Mouse (Mus musculus) MEL (cell line): ENCODE data around the gene Stoml3.

ENCODE experiments used
- CTCF ChIP-seq, 3 experiments: IDR thresholded peaks in 2 of 3; conservative IDR thresholded peaks in 1 of 3; 2 replicates each; pipeline ENCODE4 v1.5.1; 2011 to 2012; ENCODE audit warnings: low read length in 3 of 3, low read depth in 2 of 3, mild to moderate bottlenecking in 2 of 3, improper control_type of control experiment in 1 of 3, inconsistent platforms in 1 of 3, mixed read lengths in 1 of 3, moderate library complexity in 1 of 3; ENCODE audit not compliant: control insufficient read depth in 1 of 3, insufficient read depth in 1 of 3, poor library complexity in 1 of 3, severe bottlenecking in 1 of 3
- ELF1 ChIP-seq: IDR thresholded peaks from 2 replicates; pipeline ENCODE4 v1.6.1; 2014; ENCODE audit warnings: low read depth, mild to moderate bottlenecking, inconsistent platforms, low read length, improper control_type of control experiment, moderate library complexity
- GABPA ChIP-seq: IDR thresholded peaks from 2 replicates; pipeline ENCODE4 v1.6.1; 2012; ENCODE audit warnings: low read depth, mild to moderate bottlenecking, inconsistent platforms, low read length, improper control_type of control experiment, moderate library complexity
- GATA1 ChIP-seq: IDR thresholded peaks from 2 replicates; pipeline ENCODE4 v1.6.1; 2011; ENCODE audit warnings: low read depth, low read length, improper control_type of control experiment
- JUND ChIP-seq: IDR thresholded peaks from 2 replicates; pipeline ENCODE4 v1.6.1; 2011; ENCODE audit warnings: low read depth, mild to moderate bottlenecking, improper control_type of control experiment, low read length
- NRF1 ChIP-seq: IDR thresholded peaks from 2 replicates; pipeline ENCODE4 v1.6.1; 2014; ENCODE audit warnings: low read depth, mild to moderate bottlenecking, inconsistent platforms, low read length, improper control_type of control experiment, moderate library complexity; ENCODE audit not compliant: poor library complexity, insufficient read depth, severe bottlenecking
- POLR2A ChIP-seq, 2 experiments: IDR thresholded peaks; 2 replicates each; pipeline ENCODE4 v1.6.1; 2011 to 2012; ENCODE audit warnings: low read length in 2 of 2, mild to moderate bottlenecking in 2 of 2, control low read depth in 1 of 2, improper control_type of control experiment in 1 of 2, low read depth in 1 of 2, moderate library complexity in 1 of 2; ENCODE audit not compliant: control insufficient read depth in 1 of 2, insufficient read depth in 1 of 2, poor library complexity in 1 of 2
- POLR2AphosphoS5 ChIP-seq: IDR thresholded peaks from 2 replicates; pipeline ENCODE4 v1.6.1; 2012; ENCODE audit warnings: low read depth, borderline replicate concordance, mild to moderate bottlenecking, inconsistent platforms, low read length, moderate library complexity, mixed read lengths
- TAL1 ChIP-seq: IDR thresholded peaks from 2 replicates; pipeline ENCODE4 v1.6.1; 2012; ENCODE audit warnings: mild to moderate bottlenecking, inconsistent platforms, low read length, moderate library complexity, mixed read lengths
- TCF12 ChIP-seq: IDR thresholded peaks from 2 replicates; pipeline ENCODE4 v1.6.1; 2014; ENCODE audit warnings: low read depth, mild to moderate bottlenecking, inconsistent platforms, low read length, improper control_type of control experiment, moderate library complexity
- USF1 ChIP-seq: IDR thresholded peaks from 2 replicates; pipeline ENCODE4 v1.6.1; 2014; ENCODE audit warnings: low read depth, mild to moderate bottlenecking, inconsistent platforms, low read length, improper control_type of control experiment, moderate library complexity
- ZNF384 ChIP-seq: IDR thresholded peaks from 2 replicates; pipeline ENCODE4 v1.6.1; 2012; ENCODE audit warnings: low read depth, mild to moderate bottlenecking, inconsistent platforms, low read length, improper control_type of control experiment

DNA sequence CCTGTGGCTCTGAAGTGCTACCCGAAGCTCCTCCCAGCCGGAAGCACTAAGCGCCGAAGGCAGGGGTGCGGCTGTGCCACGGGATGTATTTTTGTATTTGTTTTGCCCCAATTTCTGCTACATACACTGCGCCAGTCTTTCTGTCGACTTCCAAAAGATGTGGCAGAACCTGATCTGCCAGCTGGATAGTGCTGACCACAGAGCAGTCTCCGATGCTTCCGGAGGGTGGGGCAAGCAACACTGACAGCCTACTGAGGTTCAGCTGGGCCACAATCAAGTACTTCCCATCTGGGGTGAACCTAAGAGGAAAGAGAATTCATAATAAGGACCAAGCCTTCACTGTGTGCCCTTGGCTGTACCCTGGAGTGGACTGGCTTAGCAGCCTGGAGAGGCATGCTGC, 36.1 kb upstream of the Stoml3 start:
- TF ChIP-seq GATA1 (no peak), POLR2A (IDR thresholded peaks at IDR 0.05; ENCODE audit: control insufficient read depth in 1 of 2, insufficient read depth in 1 of 2, low read depth in 1 of 2, low read length in 2 of 2, poor library complexity in 1 of 2) (no peak), JUND (no peak), ZNF384 (no peak), NRF1 (no peak), CTCF (IDR thresholded peaks at IDR 0.05 in 2 of 3, conservative IDR thresholded peaks at IDR 0.05 in 1 of 3; ENCODE audit: control insufficient read depth in 1 of 3, insufficient read depth in 1 of 3, low read depth in 2 of 3, low read length in 3 of 3, poor library complexity in 1 of 3, severe bottlenecking in 1 of 3) (no peak), GABPA (no peak), USF1 (no peak), ELF1 (no peak), TCF12 (no peak), TAL1 (no peak), POLR2AphosphoS5 (no peak)
